7 mouse cellular contexts compared by ENCODE assay signal in genomic region chr13:73732742-73733700, GRCm38 (mm10). TPM values are rescaled to one million over a fixed set of nuclear protein-coding genes. Genes with fewer than 3 reads are reported as not detected.
DNase-seq lines count a peak whose midpoint lies in the region; ATAC-seq and TF ChIP-seq lines count a peak whose summit lies in the region.

Gene Slc12a7, plus strand, starts transcription at chr13:73733094.

- peak; percentile 81 for DNase-seq in R1 (ENCODE audit: low read depth, low spot score)
- DNase-seq in kidney, postnatal 25 days, result peak; percentile 57 to 67
- DNase-seq in midbrain, embryonic 10.5 days (ENCODE audit: low spot score), result peak; percentile 60
- peak; percentile 69 for DNase-seq in thymus, postnatal 14 days
- DNase-seq in right cerebral cortex, adult 18-20 months, result no peak

- H3K9ac ChIP-seq in heart, embryonic 11.5 days (ENCODE audit: low read depth, low read length), result peak within 1 kb of the TSS; percentile 48; the same call in 1 of the 2 replicates

- 14% methylated on average over 48 of the region's 48 CpGs for WGBS in bone marrow, adult 2 months
- 4% methylated on average over 48 of the region's 48 CpGs for WGBS in heart, embryonic 11.5 days (ENCODE audit: insufficient replicate concordance)
- WGBS in midbrain, embryonic 10.5 days, result 4% methylated on average over 47 of the region's 48 CpGs

- no peak for ATAC-seq in heart, embryonic 11.5 days (replicated peaks; ENCODE audit: insufficient number of reproducible peaks, low FRiP score, low TSS enrichment)

- TF ChIP-seq CTCF in bone marrow, adult 2 months (IDR thresholded peaks at IDR 0.05; ENCODE audit: control insufficient read depth, insufficient read depth, low read length), result no peak

- H3K27me3 ChIP-seq in heart, embryonic 11.5 days (ENCODE audit: control insufficient read depth, insufficient read depth, low read length), result peaks cover 11% of the 10 kb centered on the region
- peaks cover 53% of the 10 kb centered on the region for H3K27me3 ChIP-seq in midbrain, embryonic 10.5 days (ENCODE audit: low read depth, poor library complexity, severe bottlenecking)

- no peak within 1 kb of the TSS for H3K27ac ChIP-seq in bone marrow, adult 2 months (ENCODE audit: control insufficient read depth, insufficient read depth, low read depth, low read length, poor library complexity)
- no peak within 1 kb of the TSS for H3K27ac ChIP-seq in heart, embryonic 11.5 days (ENCODE audit: low read depth, low read length)
- peak within 1 kb of the TSS; percentile 68 for H3K27ac ChIP-seq in midbrain, embryonic 10.5 days (replicated peaks)

- H3K36me3 ChIP-seq in heart, embryonic 11.5 days (ENCODE audit: control insufficient read depth, insufficient read depth, low read length), result no peaks in the 10 kb centered on the region
- H3K36me3 ChIP-seq in midbrain, embryonic 10.5 days, result no peaks in the 10 kb centered on the region

- peak within 1 kb of the TSS; percentile 80 for H3K4me2 ChIP-seq in heart, embryonic 11.5 days

- peaks cover 2% of the 10 kb centered on the region; the same call in 1 of the 2 replicates for H3K4me1 ChIP-seq in bone marrow, adult 2 months (ENCODE audit: control insufficient read depth, insufficient read depth, low read length)
- peaks cover 9% of the 10 kb centered on the region; the same call in 1 of the 2 replicates for H3K4me1 ChIP-seq in heart, embryonic 11.5 days (ENCODE audit: control insufficient read depth, insufficient read depth, low read length)
- peaks cover 18% of the 10 kb centered on the region for H3K4me1 ChIP-seq in midbrain, embryonic 10.5 days

- H3K9me3 ChIP-seq in heart, embryonic 11.5 days (replicated peaks; ENCODE audit: control insufficient read depth, low read length), result no peaks in the 10 kb centered on the region
- no peaks in the 10 kb centered on the region for H3K9me3 ChIP-seq in midbrain, embryonic 10.5 days (replicated peaks)

- TF ChIP-seq POLR2A in bone marrow, adult 2 months (IDR thresholded peaks at IDR 0.05; ENCODE audit: borderline replicate concordance, control insufficient read depth, low read depth, low read length), result no peak

- H3K4me3 ChIP-seq in bone marrow, adult 2 months (replicated peaks; ENCODE audit: control insufficient read depth, low read depth, low read length), result peak within 1 kb of the TSS; percentile 19
- peak within 1 kb of the TSS; percentile 42 for H3K4me3 ChIP-seq in heart, embryonic 11.5 days (ENCODE audit: low read depth, low read length)
- peak within 1 kb of the TSS; percentile 60 for H3K4me3 ChIP-seq in midbrain, embryonic 10.5 days

RNA-seq across cellular contexts. Expression of gene Slc12a7, which starts in this region (rescaled TPM):
- 7.3 and 15.4 TPM in 2 replicates for polyA plus RNA-seq in bone marrow, adult 2 months (2011; ENCODE audit: insufficient read depth, insufficient read length, low replicate concordance, missing spikeins)
- 32.7 and 40.0 TPM in 2 replicates for polyA plus RNA-seq in heart, embryonic 11.5 days (2014; fragmentation: Nextera tagmentation; extraction: Ambion mirVana)
- 47.8 and 52.5 TPM in 2 replicates for polyA plus RNA-seq in midbrain, embryonic 10.5 days (2016; fragmentation: Nextera tagmentation; extraction: Ambion mirVana)
